Mouse (Mus musculus) skeletal muscle tissue, adult 2 months (tissue): ENCODE measurements at regions not wholly inside any gene's neighbourhood (a gene's known extent, or its start where the extent isn't known, plus 50 kb on each side); places are given as distances from the start of the nearest gene placed in this dataset.

Source experiments
- DNase-seq: peaks from one replicate; pipeline ENCODE4 v3.0.0-alpha.2; 2012; ENCODE audit warnings: low read depth, low spot score

- DNase-seq = no peak
Measured at GRCm38 (mm10) chr13:14789827-14790226, 159.9 kb downstream of the AW209491 start.

DNA sequence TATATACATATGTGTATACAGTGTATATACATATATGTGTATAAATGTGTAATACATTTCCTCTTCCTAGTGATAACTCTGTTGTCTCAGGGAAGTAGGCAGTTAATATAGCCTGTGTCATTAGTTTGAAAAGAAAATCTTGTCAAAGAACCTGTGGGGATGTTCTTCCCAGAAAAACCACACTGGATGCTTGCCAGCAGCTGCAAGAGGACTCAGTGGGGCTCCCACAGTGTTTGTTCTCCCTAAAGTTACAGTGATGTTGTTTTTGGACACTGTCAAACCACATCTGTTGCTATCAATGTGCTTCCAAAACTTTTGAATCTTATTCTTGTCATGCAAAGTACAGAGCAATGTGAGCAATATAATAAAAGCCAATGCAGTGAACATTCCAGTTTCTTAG lies 170.3 kb downstream of the AW209491 start:
- DNase-seq = peak; percentile 37

- no peak for DNase-seq
Measured at GRCm38 (mm10) chr13:14801020-14801419, 171.1 kb downstream of the AW209491 start.

DNA sequence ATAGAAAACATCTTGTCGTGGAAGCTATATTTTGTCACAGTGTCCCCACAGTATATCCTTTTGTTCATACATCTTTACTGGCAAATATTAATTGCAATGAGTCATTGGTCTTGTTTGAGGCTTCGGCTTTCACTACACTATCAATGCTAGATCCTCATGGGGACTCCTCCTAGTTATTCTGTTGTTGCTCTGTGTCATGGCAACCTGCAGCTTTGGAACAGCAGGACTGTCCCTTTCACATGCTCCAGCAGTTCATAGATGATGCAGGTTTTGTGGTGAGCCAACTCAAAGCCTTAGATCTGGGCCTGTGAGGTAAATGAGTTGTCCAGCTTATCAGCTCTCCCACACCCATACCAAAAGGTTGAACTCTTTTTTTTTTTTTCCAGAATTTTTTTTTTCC lies 172.4 kb downstream of the AW209491 start:
- peak; percentile 4 for DNase-seq

DNA sequence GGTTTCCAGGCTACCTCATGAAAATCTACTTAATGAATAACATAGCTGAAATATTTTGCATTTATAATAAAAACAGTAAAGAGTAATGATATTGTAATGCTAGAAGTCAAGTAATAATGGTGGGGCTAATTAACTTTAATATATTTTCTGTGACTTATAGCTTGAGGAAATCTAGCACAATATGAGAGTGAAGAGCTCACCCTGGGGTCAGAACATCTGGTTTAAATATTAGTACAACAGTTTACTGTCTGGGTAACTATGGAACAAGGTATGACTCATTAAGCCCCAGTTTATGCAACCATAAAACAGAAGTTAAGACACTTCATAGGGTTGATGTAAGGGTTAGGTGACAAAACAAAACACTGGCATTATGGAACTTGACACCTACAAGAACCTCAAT lies 205.4 kb downstream of the AW209491 start:
- no peak for DNase-seq
